Mouse (Mus musculus): ENCODE results near the gene Actr3.

- TF ChIP-seq CTCF (IDR thresholded peaks at IDR 0.05; ENCODE audit: borderline replicate concordance, insufficient read depth, low read depth, low read length): no peak
- TF ChIP-seq POLR2A (IDR thresholded peaks at IDR 0.05; ENCODE audit: borderline replicate concordance, insufficient read depth, low read length): no peak
Observed at GRCm38 (mm10) chr1:125407220-125407619, 28.3 kb downstream of the Actr3 start.

All from cerebellum, adult 2 months (tissue).